Mouse (Mus musculus) adipocyte (in vitro differentiated cells): ENCODE measurements around the gene Ceacam3.
A peak's percentile ranks its signal among the peaks of the same experiment; 100 is the strongest.
"Not testable (repeated sequence)": the region's sequence is repeated elsewhere in the genome, so short reads cannot be mapped to it uniquely, and the experiment has no call there.

Experiments used
- DNase-seq: peaks from one replicate; pipeline ENCODE4 v3.0.0-alpha.2; 2016; ENCODE audit warnings: low spot score

The Ceacam3 gene

DNA sequence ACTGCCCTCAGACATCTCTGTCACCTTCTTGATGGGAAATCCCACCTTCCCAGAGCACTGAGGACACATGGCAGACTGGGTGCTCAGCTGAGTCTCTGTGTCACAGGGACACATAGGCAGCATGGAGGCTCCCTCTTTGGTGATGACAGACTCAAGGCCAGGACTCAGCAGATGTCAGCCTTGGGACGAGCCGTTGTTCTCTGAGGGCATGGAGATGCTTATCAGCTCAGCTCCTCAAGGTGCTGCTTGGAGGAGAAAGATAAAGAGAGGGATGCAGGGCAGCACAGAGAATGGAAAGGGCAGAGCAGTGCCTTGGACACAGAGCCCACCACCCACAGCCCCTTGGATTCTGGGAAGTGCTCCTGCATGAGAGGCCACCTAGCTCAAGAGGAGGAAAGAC, at the start of gene Ceacam3:
Gene Ceacam3, plus strand, starts transcription at position 352 of the 400 bp plus-strand sequence.
- DNase-seq = no peak

DNA sequence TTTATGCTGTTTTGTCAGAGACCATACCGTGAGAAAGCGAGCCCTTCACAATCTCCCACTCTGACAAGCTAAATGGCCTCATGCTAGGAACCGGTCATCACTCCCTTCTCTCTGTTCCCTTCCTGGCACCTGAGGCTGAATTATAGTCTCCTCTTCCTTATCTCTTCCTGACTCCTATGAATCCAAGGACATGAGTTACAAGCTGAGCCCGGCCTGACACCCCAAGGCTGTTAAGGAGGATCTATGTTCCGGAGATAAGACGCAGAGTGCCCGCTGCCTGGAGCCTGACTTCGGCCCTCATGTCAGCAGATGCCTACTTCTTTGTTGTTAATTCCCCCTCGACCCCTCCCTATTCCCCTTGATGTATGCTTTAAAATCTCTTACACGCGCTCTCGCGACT, 48.5 kb upstream of the Ceacam3 start:
- DNase-seq = not testable (repeated sequence)

DNA sequence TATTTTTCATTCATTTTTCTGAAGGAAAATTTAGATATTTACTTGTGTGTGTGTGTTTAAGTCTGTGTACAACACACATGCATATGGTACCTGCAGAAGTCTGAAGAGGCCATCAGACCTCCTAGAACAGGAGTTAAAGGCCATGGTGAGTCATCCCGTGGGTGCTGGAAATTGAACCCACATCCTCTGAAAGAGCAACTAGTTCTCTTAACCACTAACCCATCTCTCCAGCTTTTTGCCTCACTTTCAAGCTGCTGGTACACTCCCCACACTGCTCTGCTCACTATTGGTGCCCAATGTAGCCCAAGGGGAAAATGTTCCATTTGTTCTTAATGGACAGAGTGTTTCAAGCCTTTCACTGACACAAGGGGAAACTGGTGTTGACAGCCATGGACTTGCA, 14.8 kb upstream of the Ceacam3 start:
- no peak for DNase-seq

DNA sequence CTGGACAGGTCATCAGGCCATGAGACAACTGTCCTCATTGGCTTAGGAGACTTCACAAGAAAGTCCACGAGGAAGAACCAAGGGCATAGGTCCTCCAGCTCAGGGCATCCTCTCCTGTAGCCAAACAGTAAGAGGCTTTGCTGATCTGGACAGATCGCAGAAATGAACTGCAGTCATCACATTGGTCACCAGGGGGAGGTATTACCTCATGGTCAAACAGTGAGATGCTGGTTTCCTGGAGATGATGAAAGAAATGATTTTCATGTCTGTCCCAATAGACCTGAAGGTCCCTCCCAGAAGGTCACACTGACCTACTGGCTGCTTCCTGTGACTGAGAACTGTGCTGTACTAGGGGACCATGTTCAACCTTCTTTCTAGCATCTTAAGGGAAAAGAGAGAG, 5.6 kb downstream of the Ceacam3 start:
- peak; percentile 49 for DNase-seq

DNA sequence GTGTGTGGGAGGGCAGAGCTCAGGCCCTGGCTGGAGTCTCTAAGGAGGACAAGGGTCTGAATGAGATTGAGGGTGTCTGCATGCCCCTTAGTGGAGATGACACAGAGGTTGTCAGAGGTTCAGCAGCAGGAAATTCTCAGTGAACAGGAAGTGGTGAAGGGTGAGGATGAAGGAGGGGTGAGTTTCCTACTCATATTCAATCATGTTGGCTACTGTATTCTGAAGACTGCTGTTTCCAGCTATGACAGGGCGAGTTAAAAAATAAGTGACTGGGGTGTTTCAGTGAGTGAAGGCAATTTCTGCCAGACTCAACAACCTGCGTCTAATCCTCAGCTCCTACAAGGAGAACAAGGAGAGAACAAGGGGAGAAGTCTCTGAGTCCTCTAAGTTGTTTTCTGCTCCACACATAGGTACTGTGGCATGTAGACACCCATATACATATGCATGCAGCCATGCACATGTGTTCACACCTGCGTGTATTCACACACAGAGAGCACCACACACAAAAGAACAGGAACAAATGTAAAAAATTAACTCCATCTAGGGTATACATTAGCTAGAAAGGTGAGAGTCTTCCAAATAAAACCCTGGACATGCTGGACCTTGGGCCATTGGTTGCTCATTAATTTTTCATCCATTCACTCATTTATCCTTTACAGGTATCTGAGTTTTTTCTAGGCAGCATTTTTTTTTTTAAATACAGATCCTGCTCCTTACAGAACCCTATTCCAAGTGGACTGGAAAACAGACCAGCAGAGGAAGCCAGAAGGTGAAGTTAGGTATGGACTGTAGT, 7.0 kb downstream of the Ceacam3 start:
- DNase-seq = no peak

DNA sequence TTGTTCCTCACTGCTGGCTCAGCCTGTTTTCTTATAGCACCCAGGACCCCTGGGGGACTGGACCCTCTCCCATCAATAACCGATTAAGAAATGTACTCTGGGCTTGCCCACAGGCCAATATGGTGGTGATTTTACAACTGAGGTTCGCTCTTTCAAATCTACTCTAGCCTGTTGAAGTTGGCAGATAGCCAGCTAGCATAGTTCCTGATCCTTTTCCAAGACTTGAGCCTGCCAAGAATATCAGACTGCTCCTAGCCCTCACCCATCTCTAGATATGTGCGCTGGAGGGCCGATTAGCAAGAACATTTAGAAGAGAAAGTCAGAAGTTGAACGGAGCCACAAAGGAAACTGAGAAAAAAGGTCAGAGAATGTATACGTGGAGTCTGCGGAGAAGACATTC, 8.9 kb downstream of the Ceacam3 start:
- DNase-seq = peak; percentile 16

DNA sequence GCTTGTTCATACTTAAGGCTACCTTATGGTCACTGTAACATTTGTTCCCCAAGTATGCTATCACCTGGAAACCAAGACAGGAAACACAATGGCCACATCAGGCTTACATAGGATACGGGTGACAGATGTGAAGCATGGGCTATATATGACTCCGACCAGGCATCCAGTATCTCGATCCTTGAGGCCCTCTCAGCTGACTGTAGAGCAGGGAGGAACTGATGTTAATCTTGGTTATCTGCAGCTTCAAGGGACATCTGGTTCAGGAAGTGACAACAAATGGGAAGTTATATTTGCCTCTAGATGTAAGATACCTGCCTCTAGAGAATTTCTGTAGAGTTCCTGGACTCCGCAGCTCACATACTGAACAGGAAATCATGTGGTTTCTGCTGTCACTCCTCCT, 21.7 kb downstream of the Ceacam3 start:
- no peak for DNase-seq

DNA sequence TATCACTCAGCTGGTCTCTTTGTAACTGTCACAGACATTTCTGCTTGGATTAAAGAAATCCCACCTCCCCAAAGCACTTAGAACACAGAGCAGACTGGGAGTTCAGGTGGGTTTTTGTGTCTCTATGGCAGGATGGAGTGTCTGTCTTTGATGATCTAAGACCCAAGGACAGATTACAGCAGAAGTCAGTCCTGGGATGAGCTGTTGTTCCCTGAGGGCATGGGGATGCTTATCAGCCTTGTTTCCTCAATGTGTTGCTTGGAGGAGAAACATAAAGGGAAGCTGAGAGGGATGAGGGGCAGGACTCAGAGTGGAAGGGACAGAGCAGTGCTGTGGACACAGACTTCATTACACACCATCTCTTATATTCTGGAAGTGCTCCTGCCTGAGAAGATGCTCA, 53.1 kb downstream of the Ceacam3 start, which contains the start of gene Psg29:
Gene Psg29, plus strand, starts transcription at position 301 of the 400 bp plus-strand sequence.
- no peak for DNase-seq

DNA sequence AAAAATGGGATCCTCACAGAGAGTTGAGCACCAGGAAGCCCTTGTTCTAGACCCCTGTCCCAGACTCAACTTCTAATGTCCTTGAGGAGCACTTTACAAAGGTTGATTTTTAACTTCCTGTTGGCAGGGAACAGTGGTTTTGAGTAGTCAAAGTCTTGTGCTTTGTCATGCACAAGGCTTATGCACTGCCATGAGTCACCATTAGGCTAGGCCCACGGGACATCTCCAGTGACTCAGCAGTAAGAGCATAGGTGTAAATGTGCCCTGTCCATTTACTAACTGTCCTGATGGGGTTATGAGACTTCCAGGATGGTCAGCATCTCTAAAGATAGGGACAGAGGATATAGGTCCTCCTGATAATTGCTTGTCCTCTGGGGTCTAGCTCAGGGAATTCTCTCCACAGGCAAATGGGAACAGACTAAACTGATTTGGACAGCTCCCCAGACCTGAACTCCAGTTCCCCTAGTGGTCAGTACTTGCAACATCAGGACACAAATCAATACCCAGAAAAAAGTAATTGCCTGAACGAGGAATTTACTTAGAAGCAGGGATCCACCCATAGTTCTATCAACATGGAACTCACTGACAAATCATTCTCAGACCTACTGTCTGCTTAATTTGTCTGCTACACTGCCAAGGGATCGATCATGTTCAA, 55.6 kb downstream of the Ceacam3 start:
- no peak for DNase-seq
